Mouse (Mus musculus) spleen, adult 2 months (tissue): Measurements from ENCODE around the gene Gm20219. TPM values are rescaled to one million over a fixed set of nuclear protein-coding genes. Genes with fewer than 3 reads are reported as not detected.
A peak's percentile ranks its signal among the peaks of the same experiment; 100 is the strongest.

Experiments used
- DNase-seq, 2 experiments: peaks; one replicate each; pipeline versions ENCODE4 v3.0.0 to v3.0.0-alpha.2; 2012 to 2021; ENCODE audit warnings: low spot score in 2 of 2, low read depth in 1 of 2
- H3K27ac ChIP-seq: fragments of 200-500 bp; 2 replicates; pipeline ENCODE4 v1.5.1; 2012; ENCODE audit warnings: low read length, inconsistent platforms; ENCODE audit not compliant: insufficient read depth
- H3K27me3 ChIP-seq: fragments of 200-500 bp; 2 replicates; pipeline ENCODE4 v1.6.1; 2012; ENCODE audit warnings: mild to moderate bottlenecking, moderate library complexity, low read length, inconsistent platforms; ENCODE audit not compliant: control insufficient read depth, insufficient read depth
- H3K36me3 ChIP-seq: fragments of 200-500 bp; 2 replicates; pipeline ENCODE4 v1.6.1; 2012; ENCODE audit warnings: mild to moderate bottlenecking, low read length, inconsistent platforms; ENCODE audit not compliant: control insufficient read depth, insufficient read depth
- H3K4me1 ChIP-seq: fragments of 200-500 bp; 2 replicates; pipeline ENCODE4 v1.6.1; 2011; ENCODE audit warnings: inconsistent platforms; ENCODE audit not compliant: control insufficient read depth, insufficient read depth, insufficient read length
- H3K4me3 ChIP-seq: fragments of 200-500 bp; 2 replicates; pipeline ENCODE4 v1.5.1; 2011; ENCODE audit warnings: mild to moderate bottlenecking, inconsistent platforms; ENCODE audit not compliant: insufficient read depth, insufficient read length; ENCODE audit errors: extremely low read depth
- CTCF ChIP-seq: fragments of 200-500 bp; IDR thresholded peaks from 2 replicates; pipeline ENCODE4 v1.5.1; 2011; ENCODE audit warnings: mild to moderate bottlenecking, inconsistent platforms; ENCODE audit not compliant: insufficient read depth, insufficient read length, insufficient replicate concordance; ENCODE audit errors: extremely low read depth
- POLR2A ChIP-seq: fragments of 200-500 bp; IDR thresholded peaks from 2 replicates; pipeline ENCODE4 v1.6.1; 2011; ENCODE audit warnings: low read depth, low read length, inconsistent platforms
- WGBS: fragments of 180-500 bp; shearing (Covaris S2); methylation state at CpG from one replicate; pipeline ENCODE4 v1.1.7; 2018; 5-methylcytosine and 5-hydroxymethylcytosine counted together
- polyA plus RNA-seq: library from polyadenylated mRNA; depleted of rRNA; stranded (reverse); fragments of >200 nt; gene quantifications from 2 replicates; pipeline ENCODE4 v1.2.3, GENCODE M21; 2012

Gene Gm20219
- polyA plus RNA-seq, 1 experiment, result 4.4 TPM

DNA sequence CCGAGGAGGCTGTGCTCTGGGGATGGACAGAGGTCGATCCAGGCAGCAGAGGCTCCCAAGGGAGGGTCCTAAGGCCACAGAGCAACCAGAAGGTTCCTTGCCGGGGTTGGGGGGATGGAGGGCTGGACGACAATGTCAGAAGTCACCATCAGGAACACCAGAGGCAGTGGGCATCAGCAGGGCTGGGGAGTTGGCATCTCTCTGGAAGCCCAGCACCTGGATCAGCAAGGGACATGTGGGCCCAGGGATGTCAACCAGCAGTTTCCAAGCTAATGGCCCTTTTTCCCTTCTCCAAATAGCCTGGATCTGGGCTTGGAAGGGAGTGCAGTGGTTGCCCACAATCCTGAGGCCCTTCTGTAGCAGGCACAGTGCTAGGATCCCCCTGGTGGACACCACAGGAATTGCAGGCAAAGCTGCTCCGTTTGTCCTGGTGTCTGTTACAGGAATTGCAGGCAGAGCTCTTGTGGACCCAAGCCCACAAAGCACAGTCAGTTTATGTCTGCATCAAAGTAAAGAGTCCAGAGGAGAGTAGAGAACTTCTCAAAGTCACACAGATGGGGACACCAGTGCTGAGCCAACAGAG is 1.3 kb downstream of the Gm20219 start:
- TF ChIP-seq CTCF (peak; percentile 98; the same call in 1 of the 2 replicates), POLR2A (no peak)
- no peaks in the 10 kb centered on the region for H3K4me1 ChIP-seq
- H3K27me3 ChIP-seq, result no peaks in the 10 kb centered on the region
- H3K4me3 ChIP-seq, result no peak overlapping the region
- no peaks in the 10 kb centered on the region for H3K36me3 ChIP-seq
- DNase-seq, result peak; percentile 58 to 60
- 64% methylated on average over 5 of the region's 5 CpGs for whole genome bisulfite sequencing
- H3K27ac ChIP-seq, result no peak overlapping the region

DNA sequence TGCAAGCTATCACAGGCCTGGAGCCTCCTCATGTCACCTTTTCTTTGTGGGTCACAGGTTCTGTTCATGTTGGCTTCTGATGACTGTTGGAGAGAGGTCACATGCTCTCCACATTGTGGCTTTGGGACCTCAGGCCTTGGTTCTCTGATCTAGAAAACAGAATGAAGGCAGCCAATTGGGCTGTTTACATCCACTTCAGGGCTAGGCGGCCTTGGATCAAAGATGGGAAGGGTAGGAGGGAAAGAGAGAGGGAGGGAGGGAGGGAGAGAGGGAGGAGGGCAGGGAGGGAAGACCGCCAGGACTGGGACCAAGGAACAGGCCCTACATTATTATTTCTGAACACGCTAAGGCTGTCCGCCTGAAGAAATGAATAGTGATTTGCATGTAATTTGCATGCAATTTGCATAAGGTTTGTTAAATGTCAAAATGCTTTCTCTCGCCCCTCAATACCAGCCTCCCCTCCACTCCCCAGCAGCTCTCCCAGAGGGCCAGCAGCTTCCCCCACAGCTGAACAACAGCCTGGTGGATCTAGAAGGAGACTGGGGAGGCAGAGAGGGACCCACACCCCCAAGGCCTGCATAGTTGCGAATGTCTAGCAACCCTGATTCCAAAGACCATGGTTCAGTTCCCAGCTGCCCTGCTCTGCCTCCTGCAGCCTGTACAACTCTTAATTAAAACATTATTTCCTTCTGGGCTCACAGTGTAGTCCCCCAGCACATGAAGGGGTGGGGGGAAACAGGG is 2.2 kb downstream of the Gm20219 start:
- Histone ChIP-seq H3K27me3 (no peaks in the 10 kb centered on the region), H3K36me3 (no peaks in the 10 kb centered on the region), H3K27ac (no peak overlapping the region), H3K4me1 (no peaks in the 10 kb centered on the region), H3K4me3 (no peak overlapping the region)
- DNase-seq, result no peak
- 90% methylated on average over 6 of the region's 6 CpGs for WGBS
- TF ChIP-seq POLR2A (no peak), CTCF (no peak)

DNA sequence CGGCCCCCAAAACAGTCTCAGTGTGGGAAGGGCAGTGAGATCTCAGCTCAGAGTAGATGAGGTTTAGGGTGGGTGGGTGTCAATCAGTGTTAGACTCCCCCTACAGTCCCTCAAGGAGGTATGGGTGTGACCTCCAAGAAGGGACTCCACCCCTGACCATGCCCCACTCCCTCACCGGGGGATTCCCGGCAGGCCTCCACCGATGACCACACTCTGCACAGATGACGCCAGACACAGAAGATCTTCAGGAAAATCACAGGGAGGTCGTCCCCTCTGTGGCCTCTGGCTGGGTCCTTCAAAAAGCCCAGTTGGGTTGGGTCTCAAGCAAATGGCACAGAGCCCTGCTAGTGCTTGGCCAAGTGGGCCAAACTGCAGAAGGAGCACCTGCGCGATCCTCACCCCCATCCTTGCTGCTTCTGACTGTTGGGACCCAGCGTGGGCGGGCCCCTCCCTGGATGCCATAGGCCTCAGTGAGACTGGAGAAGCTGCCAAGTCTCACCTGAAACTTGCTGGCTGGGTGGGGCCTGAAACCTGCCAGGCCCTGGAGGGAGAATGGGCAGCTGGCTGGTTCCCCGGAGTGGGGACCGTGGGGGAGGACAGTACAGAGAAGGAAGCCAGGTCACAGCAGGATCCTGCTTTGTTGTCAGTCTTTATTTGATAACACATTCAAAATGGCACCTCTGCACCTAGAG is 3.3 kb downstream of the Gm20219 start:
- no peak for DNase-seq

DNA sequence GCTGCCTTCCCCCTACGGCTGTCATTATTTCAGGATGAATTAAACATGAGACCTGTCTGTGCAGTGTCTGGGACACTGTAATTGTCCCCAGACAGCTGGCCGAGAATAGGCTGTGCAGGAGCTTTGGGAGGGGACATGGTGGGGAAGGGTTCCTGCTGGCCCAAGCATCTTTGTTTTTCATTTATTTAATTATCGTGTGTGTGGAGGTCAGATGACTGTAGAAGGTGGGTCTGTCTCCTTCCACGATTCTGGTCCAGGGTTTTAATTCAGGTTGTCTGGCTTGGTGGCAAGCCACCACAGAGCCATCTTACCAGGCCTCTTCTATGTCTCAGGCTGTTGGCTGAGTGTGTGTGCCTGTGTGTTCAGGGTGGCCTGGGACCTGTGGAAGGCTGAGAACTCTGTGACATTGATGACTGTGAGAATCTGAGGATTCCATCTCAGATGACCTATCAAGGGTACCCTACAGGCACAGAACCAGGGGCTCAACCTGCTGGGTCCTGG is 5.5 kb downstream of the Gm20219 start:
- Histone ChIP-seq H3K36me3 (no peaks in the 10 kb centered on the region), H3K4me3 (no peak overlapping the region), H3K4me1 (no peaks in the 10 kb centered on the region), H3K27ac (no peak overlapping the region), H3K27me3 (no peaks in the 10 kb centered on the region)
- TF ChIP-seq POLR2A (no peak), CTCF (no peak)
- WGBS, result 90% methylated on average over 4 of the region's 4 CpGs
- DNase-seq, result no peak

More for the DNA sequence above, 3.3 kb downstream of the Gm20219 start:
- Histone ChIP-seq H3K27me3 (no peaks in the 10 kb centered on the region), H3K4me3 (no peak overlapping the region), H3K4me1 (no peaks in the 10 kb centered on the region), H3K36me3 (no peaks in the 10 kb centered on the region), H3K27ac (no peak overlapping the region)
- TF ChIP-seq CTCF, result no peak
- no peak for TF ChIP-seq POLR2A
- WGBS, result 85% methylated on average over 12 of the region's 12 CpGs

DNA sequence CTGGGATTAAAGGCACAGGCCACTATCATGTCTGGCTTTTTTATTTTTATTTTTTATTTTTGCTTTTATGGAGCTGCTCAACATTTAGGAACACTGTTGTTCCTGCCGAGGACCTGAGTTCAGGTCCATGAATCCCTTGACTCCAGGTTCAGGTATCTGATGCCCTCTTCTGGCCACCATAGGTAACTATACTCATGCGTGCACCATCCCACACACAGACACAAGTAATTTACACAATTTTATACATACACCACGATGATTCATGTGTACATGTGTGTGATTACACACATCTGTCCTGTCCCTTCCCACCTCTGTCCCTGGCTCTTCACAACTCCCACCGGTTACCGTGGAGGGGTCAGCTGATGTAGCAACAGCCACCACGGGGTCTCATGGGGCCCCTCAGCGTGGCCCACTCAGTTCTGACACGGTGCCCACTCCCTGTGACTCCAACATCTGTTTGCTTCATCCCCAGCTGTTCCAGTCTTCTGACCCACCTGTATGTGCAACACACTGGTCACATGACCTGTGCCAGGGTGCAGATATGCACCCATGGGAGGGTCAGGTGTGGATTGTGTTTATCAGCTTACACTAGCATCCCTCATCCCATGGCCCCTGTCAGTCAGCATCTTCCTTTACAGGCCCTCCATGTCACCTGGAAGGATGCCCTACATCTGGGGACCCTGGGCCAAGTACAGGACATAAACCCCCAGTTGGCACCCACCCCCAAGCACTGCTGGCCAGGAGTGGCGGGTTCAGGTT is 6.2 kb downstream of the Gm20219 start:
- WGBS, result 76% methylated on average over 9 of the region's 9 CpGs
- Histone ChIP-seq H3K4me1 (no peaks in the 10 kb centered on the region), H3K27ac (no peak overlapping the region), H3K36me3 (no peaks in the 10 kb centered on the region), H3K27me3 (no peaks in the 10 kb centered on the region), H3K4me3 (no peak overlapping the region)
- TF ChIP-seq CTCF (no peak), POLR2A (no peak)
- no peak for DNase-seq

DNA sequence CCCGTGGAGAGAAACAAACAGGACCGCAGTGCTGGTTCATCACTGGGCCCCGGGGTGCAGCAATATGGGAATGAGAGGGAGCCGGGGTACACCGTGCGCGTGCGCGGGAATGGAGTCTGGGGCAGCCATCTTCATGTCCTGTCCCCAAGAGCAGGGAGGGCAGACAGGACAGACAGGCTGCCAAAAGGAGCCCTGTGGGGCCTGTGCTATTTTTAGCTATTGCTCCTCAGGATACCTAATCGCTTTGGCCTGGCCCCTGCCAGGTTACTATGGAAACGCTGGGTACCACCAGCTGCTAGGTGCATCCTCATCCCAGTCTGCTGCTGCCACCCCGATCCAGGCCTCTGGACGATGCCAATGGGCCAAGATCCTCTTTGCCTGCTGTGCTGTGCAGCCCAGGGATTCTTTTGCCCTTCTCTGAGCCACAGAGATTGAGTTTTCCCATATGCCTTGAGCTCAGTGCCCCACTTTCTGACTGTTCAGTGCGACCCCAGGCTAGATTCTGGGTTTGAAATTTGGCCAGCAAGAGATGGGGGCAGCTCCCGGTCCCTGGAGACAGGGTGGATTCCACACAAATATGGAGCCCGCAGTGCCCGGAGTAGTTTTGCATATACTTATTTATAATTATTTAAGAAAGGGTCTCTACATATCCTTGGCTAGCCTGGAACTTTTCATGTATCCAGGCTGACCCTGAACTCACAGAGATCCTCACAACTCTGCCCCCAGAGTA is 6.9 kb downstream of the Gm20219 start:
- DNase-seq, result no peak
- Histone ChIP-seq H3K36me3 (no peaks in the 10 kb centered on the region), H3K27me3 (no peaks in the 10 kb centered on the region), H3K4me1 (no peaks in the 10 kb centered on the region), H3K27ac (no peak overlapping the region), H3K4me3 (no peak overlapping the region)
- TF ChIP-seq CTCF (no peak), POLR2A (no peak)
- WGBS, result 82% methylated on average over 17 of the region's 17 CpGs
